Mouse (Mus musculus) E14TG2a.4 (cell line): ENCODE measurements at regions not wholly inside any gene's neighbourhood (a gene's known extent, or its start where the extent isn't known, plus 50 kb on each side); places are given as distances from the start of the nearest gene placed in this dataset.

Source experiments
- CTCF ChIP-seq: conservative IDR thresholded peaks from 2 replicates; pipeline ENCODE4 v1.5.1; 2014; ENCODE audit warnings: low read length
- NANOG ChIP-seq: IDR thresholded peaks from 2 replicates; pipeline ENCODE4 v1.6.1; 2014; ENCODE audit warnings: borderline replicate concordance, low read length, mixed read lengths
- POU5F1 ChIP-seq: IDR thresholded peaks from 2 replicates; pipeline ENCODE4 v1.6.1; 2014; ENCODE audit warnings: low read length, borderline replicate concordance

DNA sequence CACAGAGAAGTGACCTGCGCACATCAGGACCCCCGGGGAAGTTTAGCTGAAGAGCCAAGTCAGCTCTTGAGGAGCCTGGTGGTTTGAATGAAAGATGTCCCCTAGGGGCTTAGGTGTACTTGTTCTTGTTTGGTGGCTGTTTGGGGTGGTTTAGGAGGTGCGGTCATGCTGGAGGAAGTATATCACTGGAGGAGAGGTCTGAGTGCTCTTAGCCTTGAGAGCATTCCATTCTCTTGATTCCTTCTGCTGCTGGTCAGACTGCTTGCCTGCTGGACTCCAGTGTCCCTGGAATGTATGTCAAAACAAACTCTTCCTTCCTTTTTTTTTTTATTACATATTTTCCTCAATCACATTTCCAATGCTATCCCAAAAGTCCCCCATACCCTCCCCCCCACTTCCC, 62.5 kb upstream of the Gm5148 start:
- TF ChIP-seq CTCF (no peak), NANOG (no peak), POU5F1 (no peak)
